Mouse (Mus musculus): ENCODE results near the gene Thy1. TPM values are rescaled to one million over a fixed set of nuclear protein-coding genes. Genes with fewer than 3 reads are reported as not detected.

Gene Thy1
- total RNA-seq, 2 experiments from 2014 or later = 41.2 to 44.2 TPM

Other genes with a start within 250 kb of the Thy1 start
- gene Usp2, start 23.6 kb downstream of the Thy1 start, total RNA-seq (2021) = 10 to 100 TPM; 36.4 to 40.9 TPM
- not detected for gene Mfrp, start 58.3 kb downstream of the Thy1 start, total RNA-seq (2021)
- gene C1qtnf5, start 63.9 kb downstream of the Thy1 start, total RNA-seq (2021) = 10 to 100 TPM; 13.2 to 17.8 TPM
- under 1 TPM; 0.27 to 0.48 TPM for gene Gm49380, start 70.1 kb downstream of the Thy1 start, total RNA-seq (2021)
- 10 to 100 TPM; 19.4 to 24.1 TPM for gene Rnf26, start 70.1 kb downstream of the Thy1 start, total RNA-seq (2021)
- 10 to 100 TPM; 24.2 to 90.7 TPM for gene Mcam, start 91.1 kb downstream of the Thy1 start, total RNA-seq (2021)
- 10 to 100 TPM; 27.9 to 37.1 TPM for gene Cbl, start 190.7 kb downstream of the Thy1 start, total RNA-seq (2021)
- gene Ccdc153, start 197.3 kb downstream of the Thy1 start, total RNA-seq (2021) = 1 to 10 TPM; 2.8 to 5.3 TPM
- not detected for gene Pdzd3, start 208.1 kb downstream of the Thy1 start, total RNA-seq (2021)
- gene Nlrx1, start 225.2 kb downstream of the Thy1 start, total RNA-seq (2021) = 10 to 100 TPM; 14.0 to 17.1 TPM
- gene Abcg4, start 245.2 kb downstream of the Thy1 start, total RNA-seq (2021) = 10 to 100 TPM; 16.1 to 30.7 TPM